Mouse (Mus musculus) small intestine, adult 2 months (tissue): ENCODE measurements around the gene Cers6. TPM values are rescaled to one million over a fixed set of nuclear protein-coding genes. Genes with fewer than 3 reads are reported as not detected.
A peak's percentile ranks its signal among the peaks of the same experiment; 100 is the strongest.

Experiments used
- H3K27ac ChIP-seq: fragments of 200-500 bp; 2 replicates; pipeline ENCODE4 v1.5.1; 2012; ENCODE audit warnings: low read depth, low read length, control low read depth, inconsistent platforms; ENCODE audit not compliant: insufficient read depth
- H3K27me3 ChIP-seq: fragments of 200-500 bp; 2 replicates; pipeline ENCODE4 v1.6.1; 2012; ENCODE audit warnings: mild to moderate bottlenecking, moderate library complexity, low read length, inconsistent platforms; ENCODE audit not compliant: control insufficient read depth, insufficient read depth
- H3K36me3 ChIP-seq: fragments of 200-500 bp; 2 replicates; pipeline ENCODE4 v1.6.1; 2012; ENCODE audit warnings: mild to moderate bottlenecking, low read length, control low read depth, inconsistent platforms; ENCODE audit not compliant: control insufficient read depth, insufficient read depth
- H3K4me1 ChIP-seq: fragments of 200-500 bp; 2 replicates; pipeline ENCODE4 v1.6.1; 2012; ENCODE audit warnings: low read length, inconsistent platforms, mixed read lengths; ENCODE audit not compliant: control insufficient read depth, insufficient read depth, insufficient read length
- H3K4me3 ChIP-seq: fragments of 200-500 bp; 2 replicates; pipeline ENCODE4 v1.5.1; 2012; ENCODE audit warnings: low read depth, mild to moderate bottlenecking, control low read depth, inconsistent platforms, low read length, moderate library complexity
- CTCF ChIP-seq: fragments of 200-500 bp; IDR thresholded peaks from 2 replicates; pipeline ENCODE4 v1.5.1; 2012; ENCODE audit warnings: low read depth, mild to moderate bottlenecking, control low read depth, inconsistent platforms, low read length, moderate library complexity, mixed read lengths; ENCODE audit not compliant: insufficient replicate concordance, insufficient read length; ENCODE audit errors: extremely low read depth
- POLR2A ChIP-seq: fragments of 200-500 bp; IDR thresholded peaks from 2 replicates; pipeline ENCODE4 v1.6.1; 2012; ENCODE audit warnings: low read depth, mild to moderate bottlenecking, control low read depth, inconsistent platforms, low read length, moderate library complexity
- WGBS: fragments of 180-500 bp; shearing (Covaris S2); methylation state at CpG from one replicate; pipeline ENCODE4 v1.1.7; 2018; 5-methylcytosine and 5-hydroxymethylcytosine counted together
- polyA plus RNA-seq: library from polyadenylated mRNA; depleted of rRNA; stranded (reverse); fragments of >200 nt; gene quantifications from 2 replicates; pipeline ENCODE4 v1.2.3, GENCODE M21; 2012

The Cers6 gene
- polyA plus RNA-seq, 1 experiment = 19.4 TPM

- Histone ChIP-seq H3K36me3 (no peaks in the 10 kb centered on the region), H3K4me3 (no peak overlapping the region), H3K27ac (no peak overlapping the region), H3K27me3 (no peaks in the 10 kb centered on the region), H3K4me1 (peaks cover 19% of the 10 kb centered on the region)
- no peak for TF ChIP-seq POLR2A
- TF ChIP-seq CTCF = no peak
- 65% methylated on average over 4 of the region's 4 CpGs for WGBS
These were observed 277.5 kb downstream of the Cers6 start for GRCm38 (mm10) chr2:69138759-69139158.

- no peak for TF ChIP-seq POLR2A
- TF ChIP-seq CTCF = no peak
- no peak overlapping the region for H3K4me3 ChIP-seq
- H3K36me3 ChIP-seq = peaks cover 6% of the 10 kb centered on the region
- H3K4me1 ChIP-seq = peaks cover 11% of the 10 kb centered on the region
- 27% methylated on average over 2 of the region's 2 CpGs for WGBS
- no peaks in the 10 kb centered on the region for H3K27me3 ChIP-seq
- H3K27ac ChIP-seq = peak overlapping the region; percentile 56
These were observed 279.0 kb downstream of the Cers6 start for GRCm38 (mm10) chr2:69140215-69140614.

GRCm38 (mm10) chr2:69140816-69141215 lies 279.6 kb downstream of the Cers6 start:
- Histone ChIP-seq H3K4me1 (peaks cover 9% of the 10 kb centered on the region), H3K27me3 (no peaks in the 10 kb centered on the region), H3K27ac (peak overlapping the region; percentile 74; the same call in 1 of the 2 replicates), H3K36me3 (peaks cover 6% of the 10 kb centered on the region), H3K4me3 (no peak overlapping the region)
- no peak for TF ChIP-seq POLR2A
- no peak for TF ChIP-seq CTCF
- WGBS = 43% methylated on average over 4 of the region's 4 CpGs

- Histone ChIP-seq H3K27ac (no peak overlapping the region), H3K4me1 (peaks cover 7% of the 10 kb centered on the region; the same call in 1 of the 2 replicates), H3K4me3 (no peak overlapping the region), H3K27me3 (no peaks in the 10 kb centered on the region), H3K36me3 (peaks cover 28% of the 10 kb centered on the region)
- 46% methylated on average over 3 of the region's 3 CpGs for WGBS
- TF ChIP-seq POLR2A = no peak
- no peak for TF ChIP-seq CTCF
These were observed 287.4 kb downstream of the Cers6 start for GRCm38 (mm10) chr2:69148691-69149090.

GRCm38 (mm10) chr2:69149154-69149553 lies 287.9 kb downstream of the Cers6 start:
- H3K36me3 ChIP-seq = peaks cover 31% of the 10 kb centered on the region
- peaks cover 7% of the 10 kb centered on the region; the same call in 1 of the 2 replicates for H3K4me1 ChIP-seq
- no peak overlapping the region for H3K4me3 ChIP-seq
- H3K27me3 ChIP-seq = no peaks in the 10 kb centered on the region
- TF ChIP-seq POLR2A (no peak), CTCF (no peak)
- H3K27ac ChIP-seq = no peak overlapping the region
- WGBS = 77% methylated on average over 10 of the region's 10 CpGs

GRCm38 (mm10) chr2:69150841-69151240 lies 289.6 kb downstream of the Cers6 start:
- Histone ChIP-seq H3K27me3 (no peaks in the 10 kb centered on the region), H3K27ac (no peak overlapping the region), H3K36me3 (peaks cover 31% of the 10 kb centered on the region), H3K4me3 (no peak overlapping the region), H3K4me1 (peaks cover 7% of the 10 kb centered on the region; the same call in 1 of the 2 replicates)
- WGBS = 90% methylated on average over 5 of the region's 5 CpGs
- no peak for TF ChIP-seq CTCF
- TF ChIP-seq POLR2A = no peak

GRCm38 (mm10) chr2:69155861-69156260 lies 294.6 kb downstream of the Cers6 start:
- Histone ChIP-seq H3K4me3 (no peak overlapping the region), H3K27me3 (no peaks in the 10 kb centered on the region), H3K27ac (no peak overlapping the region), H3K36me3 (peaks cover 34% of the 10 kb centered on the region), H3K4me1 (peaks cover 7% of the 10 kb centered on the region; the same call in 1 of the 2 replicates)
- TF ChIP-seq POLR2A (no peak), CTCF (no peak)
- WGBS = 63% methylated on average over 3 of the region's 3 CpGs
